Mouse (Mus musculus): Measurements from ENCODE around the gene Hsf2bp. TPM values are rescaled to one million over a fixed set of nuclear protein-coding genes. Genes with fewer than 3 reads are reported as not detected.

The Hsf2bp gene
- polyA plus RNA-seq, 1 experiment = 34.3 TPM

DNA sequence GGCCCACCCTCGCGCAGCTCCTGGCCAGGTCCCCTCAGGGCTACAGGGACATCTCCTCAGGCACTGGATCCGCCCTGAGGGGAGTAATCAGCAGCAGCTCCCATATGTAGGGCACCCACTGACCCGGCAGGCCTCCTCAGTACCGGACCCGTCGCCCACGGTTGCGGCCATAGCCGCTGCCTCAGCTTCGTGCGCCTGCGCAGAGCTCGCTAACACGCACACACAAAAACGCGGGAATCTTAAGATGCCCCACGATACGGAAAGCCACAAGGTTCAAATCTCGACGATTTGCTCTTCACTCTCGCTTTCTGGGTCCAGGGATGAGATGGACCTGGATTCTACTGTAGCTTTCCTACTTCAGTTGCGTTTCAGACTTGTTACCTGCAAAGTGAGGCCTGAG is 1.8 kb downstream of the Hsf2bp start:
- Histone ChIP-seq H3K27ac (ENCODE audit: control insufficient read depth, insufficient read depth, low read depth, low read length) (peak overlapping the region; percentile 64), H3K27me3 (ENCODE audit: control insufficient read depth, insufficient read depth, low read length) (no peaks in the 10 kb centered on the region), H3K4me3 (ENCODE audit: control insufficient read depth, low read depth, low read length) (peak overlapping the region; percentile 82), H3K36me3 (ENCODE audit: control insufficient read depth, insufficient read depth, low read length) (no peaks in the 10 kb centered on the region; the same call in 1 of the 2 replicates), H3K4me1 (ENCODE audit: control insufficient read depth, insufficient read depth, low read length) (peaks cover 17% of the 10 kb centered on the region)
- TF ChIP-seq POLR2A (IDR thresholded peaks at IDR 0.05; ENCODE audit: control insufficient read depth, low read depth, low read length) = peak; percentile 69; the same call in 1 of the 2 replicates
- TF ChIP-seq CTCF (IDR thresholded peaks at IDR 0.05; ENCODE audit: control insufficient read depth, insufficient read depth, insufficient replicate concordance, low read depth, low read length) = no peak

DNA sequence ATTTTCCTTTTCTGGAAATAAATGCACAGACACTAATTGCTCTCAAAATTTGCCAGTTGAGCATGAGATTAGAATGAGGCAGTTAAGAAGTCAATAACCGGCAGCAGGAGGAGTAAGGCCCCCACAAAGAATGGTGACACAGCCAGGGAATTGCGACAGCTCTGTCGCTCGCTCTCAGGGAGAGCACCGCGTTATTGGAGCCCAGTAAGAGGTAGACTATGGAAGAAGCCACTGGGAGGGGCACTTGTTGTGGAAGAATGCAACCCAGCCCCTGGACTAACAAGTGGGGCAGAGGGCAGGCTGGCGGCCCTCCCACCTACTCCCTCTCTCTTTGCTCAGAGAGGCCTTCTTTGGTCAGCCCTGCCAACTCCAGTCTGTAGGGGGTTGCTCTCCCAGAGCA is 4.5 kb downstream of the Hsf2bp start:
- H3K4me1 ChIP-seq (ENCODE audit: control insufficient read depth, insufficient read depth, low read length) = peaks cover 13% of the 10 kb centered on the region
- H3K27me3 ChIP-seq (ENCODE audit: control insufficient read depth, insufficient read depth, low read length) = no peaks in the 10 kb centered on the region
- H3K36me3 ChIP-seq (ENCODE audit: control insufficient read depth, insufficient read depth, low read length) = peaks cover 2% of the 10 kb centered on the region
- H3K4me3 ChIP-seq (ENCODE audit: control insufficient read depth, low read depth, low read length) = no peak overlapping the region
- TF ChIP-seq POLR2A (IDR thresholded peaks at IDR 0.05; ENCODE audit: control insufficient read depth, low read depth, low read length) = no peak
- no peak for TF ChIP-seq CTCF (IDR thresholded peaks at IDR 0.05; ENCODE audit: control insufficient read depth, insufficient read depth, insufficient replicate concordance, low read depth, low read length)
- no peak overlapping the region for H3K27ac ChIP-seq (ENCODE audit: control insufficient read depth, insufficient read depth, low read depth, low read length)

DNA sequence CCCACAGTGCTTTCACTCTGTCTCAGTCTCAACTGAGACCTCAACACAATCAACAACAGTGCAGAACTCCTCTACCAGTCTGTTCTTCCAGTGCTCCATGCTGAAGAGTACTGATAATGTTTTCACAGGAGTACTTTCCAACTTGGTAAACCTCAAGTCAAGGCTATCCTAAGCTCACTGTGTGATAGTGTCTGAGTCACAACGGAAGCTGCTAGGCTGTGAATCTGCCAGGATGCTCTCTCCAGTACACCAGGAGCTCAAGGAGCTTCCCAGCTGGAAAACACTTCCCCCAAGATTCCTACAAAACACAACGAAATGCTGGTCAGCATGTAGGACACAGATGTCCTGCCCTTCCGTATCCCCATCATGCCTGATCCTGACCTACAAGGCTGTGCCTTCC is 7.8 kb downstream of the Hsf2bp start:
- no peaks in the 10 kb centered on the region for H3K4me1 ChIP-seq (ENCODE audit: control insufficient read depth, insufficient read depth, low read length)
- H3K27me3 ChIP-seq (ENCODE audit: control insufficient read depth, insufficient read depth, low read length) = no peaks in the 10 kb centered on the region
- TF ChIP-seq POLR2A (IDR thresholded peaks at IDR 0.05; ENCODE audit: control insufficient read depth, low read depth, low read length) = no peak
- no peak for TF ChIP-seq CTCF (IDR thresholded peaks at IDR 0.05; ENCODE audit: control insufficient read depth, insufficient read depth, insufficient replicate concordance, low read depth, low read length)
- H3K36me3 ChIP-seq (ENCODE audit: control insufficient read depth, insufficient read depth, low read length) = peaks cover 2% of the 10 kb centered on the region
- no peak overlapping the region for H3K27ac ChIP-seq (ENCODE audit: control insufficient read depth, insufficient read depth, low read depth, low read length)
- H3K4me3 ChIP-seq (ENCODE audit: control insufficient read depth, low read depth, low read length) = no peak overlapping the region

DNA sequence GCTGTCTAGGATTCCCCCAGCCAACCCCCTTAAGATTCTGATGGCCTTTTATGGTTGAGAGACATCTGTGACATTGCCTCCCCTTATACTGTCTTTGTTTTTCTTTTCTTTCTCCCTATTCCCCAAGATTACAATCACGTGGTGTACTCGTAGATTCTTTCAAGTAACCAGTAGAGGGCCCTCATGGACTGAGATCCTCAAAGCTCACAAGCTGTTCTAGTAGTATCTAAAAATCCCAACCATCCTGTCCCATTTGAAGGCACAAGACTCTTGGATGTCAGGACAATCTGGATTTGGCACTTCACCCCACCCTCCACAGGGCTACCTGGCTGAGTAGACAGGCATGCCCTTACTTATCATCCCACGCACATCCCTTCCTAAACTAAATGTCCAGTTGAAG is 8.5 kb downstream of the Hsf2bp start:
- Histone ChIP-seq H3K4me3 (ENCODE audit: control insufficient read depth, low read depth, low read length) (no peak overlapping the region), H3K36me3 (ENCODE audit: control insufficient read depth, insufficient read depth, low read length) (peaks cover 2% of the 10 kb centered on the region), H3K27me3 (ENCODE audit: control insufficient read depth, insufficient read depth, low read length) (no peaks in the 10 kb centered on the region), H3K27ac (ENCODE audit: control insufficient read depth, insufficient read depth, low read depth, low read length) (no peak overlapping the region), H3K4me1 (ENCODE audit: control insufficient read depth, insufficient read depth, low read length) (no peaks in the 10 kb centered on the region)
- TF ChIP-seq CTCF (IDR thresholded peaks at IDR 0.05; ENCODE audit: control insufficient read depth, insufficient read depth, insufficient replicate concordance, low read depth, low read length) (no peak), POLR2A (IDR thresholded peaks at IDR 0.05; ENCODE audit: control insufficient read depth, low read depth, low read length) (no peak)

DNA sequence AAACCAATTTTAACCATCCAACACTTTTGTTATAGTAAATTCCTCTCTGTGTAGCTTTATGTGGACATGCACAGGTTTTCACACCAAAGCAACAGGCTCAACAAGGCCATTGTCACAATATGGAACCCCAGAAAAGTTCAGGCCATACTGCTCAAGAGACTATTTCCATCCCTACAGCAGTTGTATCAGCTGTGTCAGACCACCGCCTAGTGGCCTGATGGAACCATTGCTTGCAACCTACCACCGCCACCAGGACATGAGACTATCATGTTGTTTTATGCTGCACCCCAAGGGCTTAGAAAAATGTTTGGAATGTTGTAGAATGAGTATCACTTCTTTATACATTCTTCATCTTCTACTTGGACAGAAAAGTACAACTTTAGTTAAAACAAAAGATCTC is 10.8 kb downstream of the Hsf2bp start:
- TF ChIP-seq POLR2A (IDR thresholded peaks at IDR 0.05; ENCODE audit: control insufficient read depth, low read depth, low read length) (no peak), CTCF (IDR thresholded peaks at IDR 0.05; ENCODE audit: control insufficient read depth, insufficient read depth, insufficient replicate concordance, low read depth, low read length) (peak; percentile 59; the same call in 1 of the 2 replicates)
- H3K4me3 ChIP-seq (ENCODE audit: control insufficient read depth, low read depth, low read length) = no peak overlapping the region

DNA sequence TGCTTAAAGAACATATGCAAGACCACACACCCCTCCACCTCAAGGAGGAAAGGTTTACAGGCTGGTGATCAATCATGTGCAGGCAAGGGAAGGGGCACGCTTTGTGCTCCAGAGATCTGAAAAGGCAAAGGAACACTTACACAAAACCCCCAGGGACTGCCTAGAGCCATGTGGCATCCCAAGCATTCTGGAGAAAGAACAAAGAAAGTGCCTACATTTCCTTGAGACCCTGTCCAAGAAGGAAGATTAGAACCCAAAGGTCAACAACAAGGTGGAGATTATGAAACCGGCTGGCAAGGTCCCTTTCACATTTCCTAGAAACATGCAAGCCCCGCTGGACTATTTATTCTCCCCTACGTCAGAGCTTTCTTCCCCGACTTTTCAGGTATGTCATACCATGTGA is 11.5 kb downstream of the Hsf2bp start:
- Histone ChIP-seq H3K4me3 (ENCODE audit: control insufficient read depth, low read depth, low read length) (no peak overlapping the region), H3K36me3 (ENCODE audit: control insufficient read depth, insufficient read depth, low read length) (peaks cover 5% of the 10 kb centered on the region), H3K27ac (ENCODE audit: control insufficient read depth, insufficient read depth, low read depth, low read length) (no peak overlapping the region), H3K4me1 (ENCODE audit: control insufficient read depth, insufficient read depth, low read length) (no peaks in the 10 kb centered on the region), H3K27me3 (ENCODE audit: control insufficient read depth, insufficient read depth, low read length) (no peaks in the 10 kb centered on the region)
- no peak for TF ChIP-seq POLR2A (IDR thresholded peaks at IDR 0.05; ENCODE audit: control insufficient read depth, low read depth, low read length)
- no peak for TF ChIP-seq CTCF (IDR thresholded peaks at IDR 0.05; ENCODE audit: control insufficient read depth, insufficient read depth, insufficient replicate concordance, low read depth, low read length)

More for the DNA sequence above, 10.8 kb downstream of the Hsf2bp start:
- Histone ChIP-seq H3K36me3 (ENCODE audit: control insufficient read depth, insufficient read depth, low read length) (peaks cover 5% of the 10 kb centered on the region), H3K4me1 (ENCODE audit: control insufficient read depth, insufficient read depth, low read length) (no peaks in the 10 kb centered on the region), H3K27me3 (ENCODE audit: control insufficient read depth, insufficient read depth, low read length) (no peaks in the 10 kb centered on the region), H3K27ac (ENCODE audit: control insufficient read depth, insufficient read depth, low read depth, low read length) (no peak overlapping the region)

DNA sequence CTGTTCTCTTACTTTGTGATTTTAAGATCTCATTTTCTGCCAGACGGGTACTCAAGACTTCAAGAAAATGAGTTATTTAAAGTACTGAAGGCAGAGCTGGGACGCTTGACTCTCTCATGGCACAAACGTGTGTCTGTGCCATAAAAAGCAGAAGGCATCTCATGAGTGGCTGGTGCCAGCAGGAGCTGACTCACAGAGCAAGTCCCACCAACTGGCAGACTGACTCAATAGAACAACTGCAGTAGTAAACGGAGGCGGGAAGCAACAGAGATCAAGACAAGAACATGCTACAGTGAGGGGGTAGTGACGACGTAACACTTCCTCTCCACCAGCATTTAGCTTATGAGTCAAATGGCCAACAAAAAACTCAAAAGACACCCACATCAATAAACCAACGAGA is 13.1 kb downstream of the Hsf2bp start:
- Histone ChIP-seq H3K36me3 (ENCODE audit: control insufficient read depth, insufficient read depth, low read length) (peaks cover 3% of the 10 kb centered on the region), H3K4me3 (ENCODE audit: control insufficient read depth, low read depth, low read length) (no peak overlapping the region)
- TF ChIP-seq CTCF (IDR thresholded peaks at IDR 0.05; ENCODE audit: control insufficient read depth, insufficient read depth, insufficient replicate concordance, low read depth, low read length) (no peak), POLR2A (IDR thresholded peaks at IDR 0.05; ENCODE audit: control insufficient read depth, low read depth, low read length) (no peak)

DNA sequence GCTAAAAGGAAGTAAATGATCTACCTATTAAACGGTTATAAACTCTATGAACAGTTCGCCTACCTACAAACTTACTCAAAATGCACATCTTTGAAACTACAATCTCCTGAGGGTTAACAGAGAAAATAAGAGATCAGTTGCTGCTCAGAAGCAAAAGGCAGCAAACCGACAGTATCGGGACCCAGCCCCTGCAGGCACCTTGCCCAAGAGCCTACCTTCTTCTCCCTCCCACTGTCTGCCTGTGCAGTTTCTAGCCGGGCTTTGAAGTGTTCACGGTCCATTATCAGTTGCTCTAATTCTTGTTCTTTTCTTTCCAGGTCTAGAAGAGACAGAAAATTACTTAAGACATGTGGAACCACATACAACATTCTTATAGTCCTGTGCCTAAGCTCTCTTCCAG is 13.6 kb downstream of the Hsf2bp start:
- no peak overlapping the region for H3K4me3 ChIP-seq (ENCODE audit: control insufficient read depth, low read depth, low read length)
- peaks cover 3% of the 10 kb centered on the region for H3K36me3 ChIP-seq (ENCODE audit: control insufficient read depth, insufficient read depth, low read length)
- no peak overlapping the region for H3K27ac ChIP-seq (ENCODE audit: control insufficient read depth, insufficient read depth, low read depth, low read length)
- no peaks in the 10 kb centered on the region for H3K4me1 ChIP-seq (ENCODE audit: control insufficient read depth, insufficient read depth, low read length)
- TF ChIP-seq CTCF (IDR thresholded peaks at IDR 0.05; ENCODE audit: control insufficient read depth, insufficient read depth, insufficient replicate concordance, low read depth, low read length) = no peak
- no peaks in the 10 kb centered on the region for H3K27me3 ChIP-seq (ENCODE audit: control insufficient read depth, insufficient read depth, low read length)

More for the DNA sequence above, 13.1 kb downstream of the Hsf2bp start:
- H3K4me1 ChIP-seq (ENCODE audit: control insufficient read depth, insufficient read depth, low read length) = no peaks in the 10 kb centered on the region
- no peak overlapping the region for H3K27ac ChIP-seq (ENCODE audit: control insufficient read depth, insufficient read depth, low read depth, low read length)
- H3K27me3 ChIP-seq (ENCODE audit: control insufficient read depth, insufficient read depth, low read length) = no peaks in the 10 kb centered on the region

Measured in testis, adult 2 months (tissue).